Mouse (Mus musculus): ENCODE measurements around the gene Tmem147. TPM values are rescaled to one million over a fixed set of nuclear protein-coding genes. Genes with fewer than 3 reads are reported as not detected.
"Not testable (repeated sequence)": the region's sequence is repeated elsewhere in the genome, so short reads cannot be mapped to it uniquely, and the experiment has no call there.

Tmem147 gene
- polyA plus RNA-seq, 1 experiment from 2014 or later, result 249 TPM

DNA sequence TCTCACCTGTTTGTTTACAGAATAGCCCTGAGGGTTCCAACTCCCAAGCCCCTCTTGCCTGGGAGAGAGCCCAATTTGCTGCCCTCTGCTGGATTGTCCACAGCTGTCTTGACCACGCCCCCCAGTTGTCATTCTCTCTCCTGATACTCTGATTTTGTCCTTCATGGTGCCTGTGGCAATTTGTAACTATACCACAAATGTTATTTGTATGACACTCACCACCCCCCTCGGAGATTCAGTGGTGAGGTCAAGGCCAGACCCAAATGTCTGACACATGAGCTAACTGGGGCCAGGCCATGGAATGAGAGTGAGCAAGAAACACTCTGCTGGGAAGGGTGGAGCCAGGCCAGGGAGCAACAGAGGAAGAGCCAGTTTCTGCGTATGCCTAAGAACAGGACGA is 29.5 kb upstream of the Tmem147 start:
- no peaks in the 10 kb centered on the region; the same call in 1 of the 2 replicates for H3K9me3 ChIP-seq (ENCODE audit: control insufficient read depth, low read length)
- WGBS, result 20% methylated on average over 4 of the region's 4 CpGs
- H3K4me1 ChIP-seq (ENCODE audit: control insufficient read depth, insufficient read depth, low read length), result no peaks in the 10 kb centered on the region
- H3K4me2 ChIP-seq (ENCODE audit: low read depth, low read length), result no peak overlapping the region
- no peak overlapping the region for H3K4me3 ChIP-seq (ENCODE audit: low read length)
- H3K36me3 ChIP-seq (ENCODE audit: control insufficient read depth, insufficient read depth, low read length), result no peaks in the 10 kb centered on the region
- no peak overlapping the region for H3K9ac ChIP-seq (ENCODE audit: low read depth, low read length)
- no peaks in the 10 kb centered on the region for H3K27me3 ChIP-seq (replicated peaks; ENCODE audit: control insufficient read depth, insufficient read depth, low read length)
- H3K27ac ChIP-seq (ENCODE audit: low read length), result no peak overlapping the region
- ATAC-seq, result peak; percentile 52

GRCm38 (mm10) chr7:30757001-30757400 is 27.7 kb upstream of the Tmem147 start:
- no peak for ATAC-seq
- WGBS, result 75% methylated on average over 2 of the region's 3 CpGs

GRCm38 (mm10) chr7:30751086-30751669 is 21.8 kb upstream of the Tmem147 start, which contains the start of gene Sbsn:
Sbsn (plus strand) TSS chr7:30751471.
- WGBS, result 56% methylated on average over 5 of the region's 5 CpGs
- no peak within 1 kb of the TSS for H3K4me2 ChIP-seq (ENCODE audit: low read depth, low read length)
- ATAC-seq, result 0 out of 2 replicates have a peak, but pooled peaks have one; percentile 9
- H3K9ac ChIP-seq (ENCODE audit: low read depth, low read length), result no peak within 1 kb of the TSS
- H3K4me3 ChIP-seq (ENCODE audit: low read length), result no peak within 1 kb of the TSS
- H3K36me3 ChIP-seq (ENCODE audit: control insufficient read depth, insufficient read depth, low read length), result no peaks in the 10 kb centered on the region; the same call in 1 of the 2 replicates
- no peaks in the 10 kb centered on the region for H3K27me3 ChIP-seq (replicated peaks; ENCODE audit: control insufficient read depth, insufficient read depth, low read length)
- H3K27ac ChIP-seq (ENCODE audit: low read length), result no peak within 1 kb of the TSS
- no peaks in the 10 kb centered on the region; the same call in 1 of the 2 replicates for H3K9me3 ChIP-seq (ENCODE audit: control insufficient read depth, low read length)
- H3K4me1 ChIP-seq (ENCODE audit: control insufficient read depth, insufficient read depth, low read length), result peaks cover 5% of the 10 kb centered on the region; the same call in 1 of the 2 replicates

More at GRCm38 (mm10) chr7:30757001-30757400, 27.7 kb upstream of the Tmem147 start:
- no peak overlapping the region for H3K4me2 ChIP-seq (ENCODE audit: low read depth, low read length)
- H3K4me3 ChIP-seq (ENCODE audit: low read length), result no peak overlapping the region
- no peaks in the 10 kb centered on the region for H3K4me1 ChIP-seq (ENCODE audit: control insufficient read depth, insufficient read depth, low read length)
- no peaks in the 10 kb centered on the region; the same call in 1 of the 2 replicates for H3K9me3 ChIP-seq (ENCODE audit: control insufficient read depth, low read length)
- H3K27me3 ChIP-seq (replicated peaks; ENCODE audit: control insufficient read depth, insufficient read depth, low read length), result no peaks in the 10 kb centered on the region
- H3K36me3 ChIP-seq (ENCODE audit: control insufficient read depth, insufficient read depth, low read length), result no peaks in the 10 kb centered on the region
- no peak overlapping the region for H3K27ac ChIP-seq (ENCODE audit: low read length)
- no peak overlapping the region for H3K9ac ChIP-seq (ENCODE audit: low read depth, low read length)

- H3K4me1 ChIP-seq (ENCODE audit: control insufficient read depth, insufficient read depth, low read length), result peaks cover 5% of the 10 kb centered on the region; the same call in 1 of the 2 replicates
- H3K4me2 ChIP-seq (ENCODE audit: low read depth, low read length), result no peak overlapping the region
- H3K27ac ChIP-seq (ENCODE audit: low read length), result no peak overlapping the region
- no peak overlapping the region for H3K9ac ChIP-seq (ENCODE audit: low read depth, low read length)
- no peaks in the 10 kb centered on the region for H3K27me3 ChIP-seq (replicated peaks; ENCODE audit: control insufficient read depth, insufficient read depth, low read length)
- 65% methylated on average over 13 of the region's 13 CpGs for WGBS
- no peak overlapping the region for H3K4me3 ChIP-seq (ENCODE audit: low read length)
- H3K36me3 ChIP-seq (ENCODE audit: control insufficient read depth, insufficient read depth, low read length), result no peaks in the 10 kb centered on the region; the same call in 1 of the 2 replicates
- no peaks in the 10 kb centered on the region; the same call in 1 of the 2 replicates for H3K9me3 ChIP-seq (ENCODE audit: control insufficient read depth, low read length)
- peak; percentile 46; the same call in 1 of the 2 replicates for ATAC-seq
These were observed 20.7 kb upstream of the Tmem147 start for GRCm38 (mm10) chr7:30749824-30750606.

GRCm38 (mm10) chr7:30747525-30748204 is 18.3 kb upstream of the Tmem147 start:
- Histone ChIP-seq H3K4me3 (ENCODE audit: low read length) (no peak overlapping the region), H3K4me2 (ENCODE audit: low read depth, low read length) (no peak overlapping the region), H3K27me3 (replicated peaks; ENCODE audit: control insufficient read depth, insufficient read depth, low read length) (no peaks in the 10 kb centered on the region), H3K36me3 (ENCODE audit: control insufficient read depth, insufficient read depth, low read length) (no peaks in the 10 kb centered on the region; the same call in 1 of the 2 replicates), H3K4me1 (ENCODE audit: control insufficient read depth, insufficient read depth, low read length) (peaks cover 11% of the 10 kb centered on the region), H3K9me3 (ENCODE audit: control insufficient read depth, low read length) (no peaks in the 10 kb centered on the region), H3K9ac (ENCODE audit: low read depth, low read length) (no peak overlapping the region), H3K27ac (ENCODE audit: low read length) (no peak overlapping the region)
- 75% methylated on average over 7 of the region's 7 CpGs for WGBS
- no peak for ATAC-seq

- Histone ChIP-seq H3K27me3 (replicated peaks; ENCODE audit: control insufficient read depth, insufficient read depth, low read length) (no peaks in the 10 kb centered on the region), H3K27ac (ENCODE audit: low read length) (no peak overlapping the region), H3K4me1 (ENCODE audit: control insufficient read depth, insufficient read depth, low read length) (peaks cover 6% of the 10 kb centered on the region; the same call in 1 of the 2 replicates), H3K36me3 (ENCODE audit: control insufficient read depth, insufficient read depth, low read length) (no peaks in the 10 kb centered on the region; the same call in 1 of the 2 replicates), H3K9me3 (ENCODE audit: control insufficient read depth, low read length) (no peaks in the 10 kb centered on the region), H3K4me3 (ENCODE audit: low read length) (no peak overlapping the region), H3K9ac (ENCODE audit: low read depth, low read length) (no peak overlapping the region), H3K4me2 (ENCODE audit: low read depth, low read length) (no peak overlapping the region)
- WGBS, result 31% methylated on average over 4 of the region's 4 CpGs
- ATAC-seq, result peak; percentile 56
These were observed 14.8 kb upstream of the Tmem147 start for GRCm38 (mm10) chr7:30744022-30744598.

DNA sequence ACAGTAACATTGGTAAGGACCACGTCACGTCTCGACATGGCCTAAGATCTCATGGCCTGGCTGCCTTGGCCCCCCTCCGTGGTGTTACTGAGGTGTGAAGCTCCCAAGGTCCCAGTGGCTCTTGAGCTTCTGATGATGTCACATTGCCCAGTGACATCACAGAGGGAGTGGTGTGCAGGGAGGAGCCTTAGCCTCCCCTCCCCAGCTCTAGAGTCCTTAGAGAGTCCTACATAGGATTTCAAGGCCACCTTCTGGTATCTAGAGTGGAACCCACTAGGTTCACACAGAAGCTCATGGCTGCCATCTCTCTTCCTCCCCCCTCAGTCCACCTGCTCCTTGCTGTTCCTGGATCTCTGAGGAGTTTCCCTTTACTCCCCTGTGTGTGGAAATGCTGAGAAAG is 14.3 kb upstream of the Tmem147 start, which contains the start of gene Gapdhs:
Gene Gapdhs (minus strand): TSS at position 65 of the 400 bp plus-strand sequence.
- ATAC-seq, result peak; percentile 32; the same call in 1 of the 2 replicates

DNA sequence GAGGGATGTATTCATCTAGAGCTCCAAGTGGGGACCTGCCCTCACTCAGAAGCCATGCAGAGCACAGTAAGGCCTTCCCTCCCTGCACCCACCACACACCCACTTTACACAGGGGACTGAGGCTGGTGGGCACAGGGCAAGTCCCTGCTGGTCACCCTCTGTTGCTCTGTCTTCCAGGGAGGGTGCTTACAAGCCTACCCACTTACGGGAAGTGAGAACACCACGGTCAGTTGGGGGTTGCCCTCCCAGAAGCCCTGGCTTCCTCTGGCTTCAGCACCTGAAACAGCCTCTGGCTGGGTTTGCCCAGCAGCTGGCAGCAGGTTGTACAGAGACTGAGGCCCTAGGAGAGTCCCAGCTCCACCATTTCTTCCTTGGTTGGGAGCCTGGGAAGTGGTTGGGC is 13.2 kb upstream of the Tmem147 start:
- ATAC-seq; H3K4me2 ChIP-seq (ENCODE audit: low read depth, low read length); H3K27ac ChIP-seq (ENCODE audit: low read length); H3K4me3 ChIP-seq (ENCODE audit: low read length); H3K27me3 ChIP-seq (replicated peaks; ENCODE audit: control insufficient read depth, insufficient read depth, low read length); H3K4me1 ChIP-seq (ENCODE audit: control insufficient read depth, insufficient read depth, low read length); H3K36me3 ChIP-seq (ENCODE audit: control insufficient read depth, insufficient read depth, low read length); H3K9ac ChIP-seq (ENCODE audit: low read depth, low read length); H3K9me3 ChIP-seq (ENCODE audit: control insufficient read depth, low read length): not testable (repeated sequence)
- 85% methylated on average over 2 of the region's 2 CpGs for WGBS

More for the DNA sequence above, 14.3 kb upstream of the Tmem147 start, which contains the start of gene Gapdhs:
- 40% methylated on average over 1 of the region's 4 CpGs for WGBS
- not testable (repeated sequence) for H3K27me3 ChIP-seq (replicated peaks; ENCODE audit: control insufficient read depth, insufficient read depth, low read length); H3K9me3 ChIP-seq (ENCODE audit: control insufficient read depth, low read length); H3K4me1 ChIP-seq (ENCODE audit: control insufficient read depth, insufficient read depth, low read length); H3K4me2 ChIP-seq (ENCODE audit: low read depth, low read length); H3K27ac ChIP-seq (ENCODE audit: low read length); H3K4me3 ChIP-seq (ENCODE audit: low read length); H3K9ac ChIP-seq (ENCODE audit: low read depth, low read length); H3K36me3 ChIP-seq (ENCODE audit: control insufficient read depth, insufficient read depth, low read length)

DNA sequence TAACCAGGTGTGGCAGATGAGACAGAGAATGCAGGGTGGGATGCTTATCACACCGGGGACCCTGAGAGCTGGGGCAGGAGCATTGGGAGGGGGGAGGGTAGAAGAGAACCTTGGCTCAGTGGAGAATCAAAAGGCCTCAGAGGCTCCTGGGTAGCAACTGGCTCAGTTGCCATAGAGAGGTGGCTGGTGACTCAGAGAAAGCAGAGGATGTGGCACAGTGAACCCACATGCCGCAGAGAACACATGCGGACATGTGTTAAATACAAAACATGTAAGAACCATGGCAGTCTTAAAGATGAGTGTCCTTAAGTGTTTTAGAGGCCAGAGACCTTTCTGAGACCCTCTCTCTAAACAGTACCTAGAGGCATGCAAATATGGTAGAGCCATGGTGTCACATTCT is 6.9 kb upstream of the Tmem147 start:
- 90% methylated on average over 3 of the region's 3 CpGs for WGBS
- H3K9ac ChIP-seq (ENCODE audit: low read depth, low read length), result no peak overlapping the region
- H3K4me3 ChIP-seq (ENCODE audit: low read length), result no peak overlapping the region
- no peaks in the 10 kb centered on the region for H3K4me1 ChIP-seq (ENCODE audit: control insufficient read depth, insufficient read depth, low read length)
- no peaks in the 10 kb centered on the region for H3K9me3 ChIP-seq (ENCODE audit: control insufficient read depth, low read length)
- ATAC-seq, result no peak
- H3K4me2 ChIP-seq (ENCODE audit: low read depth, low read length), result no peak overlapping the region
- H3K27me3 ChIP-seq (replicated peaks; ENCODE audit: control insufficient read depth, insufficient read depth, low read length), result no peaks in the 10 kb centered on the region
- H3K27ac ChIP-seq (ENCODE audit: low read length), result no peak overlapping the region
- no peaks in the 10 kb centered on the region for H3K36me3 ChIP-seq (ENCODE audit: control insufficient read depth, insufficient read depth, low read length)
